Mouse (Mus musculus) adrenal gland, postnatal 36 days (tissue): Measurements from ENCODE around the gene Lpp. TPM values are rescaled to one million over a fixed set of nuclear protein-coding genes. Genes with fewer than 3 reads are reported as not detected.

Experiments
- DNase-seq, 2 experiments: peaks; one replicate each; pipeline ENCODE4 v3.0.0; 2021; ENCODE audit warnings: mixed read lengths in 1 of 2
- total RNA-seq, 2 experiments: library from RNA; stranded (reverse); gene quantifications; 2 replicates each; pipeline ENCODE4 v1.2.3; 2021

Gene Lpp
- total RNA-seq, 2 experiments from 2014 or later = 70.3 to 80.3 TPM

DNA sequence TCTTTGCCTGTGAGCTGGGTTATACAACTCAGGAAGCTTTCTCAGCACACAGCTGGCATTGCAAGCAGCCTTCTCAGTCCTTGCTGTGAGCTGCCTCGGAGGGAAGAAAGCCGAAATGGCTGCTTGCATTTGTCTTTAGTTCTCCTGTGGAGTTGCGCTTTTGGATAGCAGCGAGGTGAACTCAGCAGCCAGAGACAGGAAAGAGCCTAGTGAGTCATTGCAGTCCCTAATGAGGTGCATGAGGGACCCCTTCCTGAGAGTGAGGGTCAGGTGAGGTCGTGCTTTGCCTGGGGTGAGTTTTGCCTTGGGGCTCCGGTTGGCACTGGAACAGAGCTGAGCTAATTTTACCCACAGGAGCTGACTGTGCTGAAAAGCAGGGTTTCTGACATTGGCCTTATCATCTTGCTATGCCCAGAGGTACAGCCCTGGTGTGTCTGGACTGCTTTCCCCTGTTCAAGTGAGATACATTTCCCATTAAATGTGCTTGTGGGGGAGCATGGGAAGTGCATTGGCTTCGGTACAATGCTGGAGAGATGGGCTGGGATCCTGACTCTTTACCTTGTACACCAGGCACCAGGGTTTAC is 41.3 kb downstream of the Lpp start:
- DNase-seq = peak; percentile 44 to 56

DNA sequence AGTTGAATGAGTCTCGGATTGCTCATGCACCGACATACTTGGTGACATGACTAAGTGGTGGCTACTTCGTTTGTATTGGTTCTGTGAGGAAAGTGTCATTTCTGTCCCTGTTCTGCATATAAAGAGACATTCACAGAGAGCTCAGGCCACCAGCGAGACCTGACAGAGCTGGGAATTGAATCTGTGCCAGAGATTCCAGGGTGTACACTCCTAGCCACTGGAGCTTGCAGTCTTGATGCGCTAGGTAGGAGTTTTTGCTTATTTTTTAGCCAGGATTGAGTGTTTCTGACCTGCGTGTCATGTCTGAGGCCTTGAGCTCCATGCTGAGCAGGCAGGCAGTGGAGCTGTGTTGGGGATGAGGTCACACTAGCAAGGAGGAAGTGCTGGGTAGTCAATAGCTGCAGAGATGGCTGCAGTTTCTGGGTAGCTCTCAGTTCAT is 41.8 kb downstream of the Lpp start:
- peak; percentile 49 for DNase-seq

DNA sequence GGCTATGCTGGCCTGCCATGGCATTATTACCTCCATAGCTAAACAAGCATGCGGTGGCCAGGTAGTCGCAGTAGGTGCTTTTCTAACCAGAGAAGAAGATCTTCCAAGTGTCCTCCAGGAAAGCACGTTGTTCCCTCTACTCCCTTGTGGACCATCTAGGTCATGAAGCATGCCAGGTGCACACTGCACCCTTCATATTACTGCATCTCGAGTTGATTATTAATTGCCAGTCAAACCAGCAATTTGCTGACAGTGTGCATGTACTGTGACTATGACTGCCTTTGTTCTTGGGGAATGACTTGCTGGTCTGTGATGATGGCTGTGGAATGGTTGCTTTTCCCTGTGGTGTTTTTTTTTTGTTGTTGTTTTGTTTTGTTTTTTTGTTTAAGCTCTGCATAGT is 45.1 kb downstream of the Lpp start:
- DNase-seq = no peak

DNA sequence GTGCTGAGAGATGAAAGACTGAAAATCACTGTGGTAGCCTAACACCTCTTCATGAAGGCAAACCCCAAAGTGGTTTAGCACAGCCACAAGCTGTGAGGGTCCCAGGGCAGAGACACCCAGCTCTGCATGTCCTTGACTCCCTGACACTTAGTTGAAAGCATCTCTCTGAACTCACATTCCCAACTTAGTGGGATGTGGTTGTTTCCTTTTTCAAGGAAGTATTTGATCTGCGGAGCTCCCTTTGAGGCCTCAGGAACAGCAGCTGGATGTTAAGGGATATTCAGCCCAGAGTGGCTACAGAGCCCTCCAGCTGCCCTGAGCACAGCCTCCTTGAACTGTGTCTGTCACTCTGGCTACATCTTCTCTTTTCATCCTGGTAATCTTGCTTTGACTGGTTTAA is 48.0 kb downstream of the Lpp start:
- DNase-seq = no peak

DNA sequence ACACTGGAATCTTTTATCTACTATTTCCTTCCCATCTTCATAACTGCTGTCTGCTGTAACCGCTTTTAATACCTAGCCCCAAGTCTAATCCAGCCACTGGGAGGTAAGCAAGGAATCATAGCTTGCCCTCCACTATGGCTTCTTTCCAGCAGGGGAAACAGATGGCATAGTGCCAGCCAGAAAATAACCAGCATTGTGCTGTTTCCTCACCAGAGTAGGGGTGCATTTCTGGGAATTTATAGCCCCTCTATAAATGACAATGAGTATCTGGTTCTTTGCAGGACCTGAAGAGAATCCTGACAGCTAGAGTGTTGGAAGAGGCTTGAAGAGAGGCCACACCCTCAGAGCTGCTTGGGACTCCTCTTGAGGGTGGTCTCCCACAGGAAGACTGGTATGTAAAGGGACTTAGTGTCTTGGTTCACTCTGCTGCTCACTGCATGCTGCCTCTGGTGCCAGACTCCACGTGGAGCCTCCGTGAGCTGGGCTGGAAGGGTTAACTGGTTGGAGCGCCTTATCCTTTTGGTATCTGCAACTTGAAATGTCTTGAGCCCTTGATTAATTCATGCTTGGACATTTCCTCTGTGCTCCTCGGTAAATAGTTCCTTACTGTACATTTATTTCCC is 49.3 kb downstream of the Lpp start:
- DNase-seq = no peak

DNA sequence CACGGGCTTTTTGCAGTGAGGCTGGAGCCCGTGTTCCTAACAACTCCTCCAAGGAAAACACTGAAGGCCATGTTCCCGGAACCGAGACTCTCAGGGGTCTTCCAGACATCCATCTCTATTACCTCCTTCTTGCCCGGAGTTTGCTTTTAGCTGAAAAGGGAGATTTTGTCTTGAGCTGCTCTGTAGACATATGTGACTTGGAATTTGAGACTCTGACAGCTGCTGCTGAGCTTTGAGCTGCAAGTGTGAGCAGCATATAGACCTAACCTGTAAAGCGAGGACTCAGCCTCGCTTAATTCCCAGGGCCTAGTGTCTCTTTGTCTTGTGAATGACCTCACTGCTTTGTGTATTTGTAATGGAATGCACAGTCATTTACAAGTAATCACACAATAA is 49.8 kb downstream of the Lpp start:
- DNase-seq = no peak

DNA sequence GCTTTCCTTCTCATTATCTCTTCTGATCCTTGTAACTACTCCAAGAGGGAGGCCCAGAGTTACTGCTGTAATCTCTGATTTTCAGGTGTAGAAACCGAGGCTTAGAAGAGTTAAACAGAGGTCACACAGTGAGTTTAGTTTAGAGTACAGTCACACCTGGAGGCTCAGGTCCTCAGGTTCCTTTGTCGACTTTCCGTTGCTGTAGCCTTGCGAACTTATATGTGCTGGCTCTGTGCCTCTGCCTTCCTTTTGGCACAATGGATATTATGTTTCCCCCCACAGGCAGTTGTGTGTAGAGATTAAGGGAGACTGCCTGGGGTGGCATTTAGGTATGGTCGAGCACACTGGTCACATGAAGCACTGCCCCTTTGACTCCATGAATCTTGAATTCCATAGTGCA is 50.2 kb downstream of the Lpp start:
- no peak for DNase-seq

DNA sequence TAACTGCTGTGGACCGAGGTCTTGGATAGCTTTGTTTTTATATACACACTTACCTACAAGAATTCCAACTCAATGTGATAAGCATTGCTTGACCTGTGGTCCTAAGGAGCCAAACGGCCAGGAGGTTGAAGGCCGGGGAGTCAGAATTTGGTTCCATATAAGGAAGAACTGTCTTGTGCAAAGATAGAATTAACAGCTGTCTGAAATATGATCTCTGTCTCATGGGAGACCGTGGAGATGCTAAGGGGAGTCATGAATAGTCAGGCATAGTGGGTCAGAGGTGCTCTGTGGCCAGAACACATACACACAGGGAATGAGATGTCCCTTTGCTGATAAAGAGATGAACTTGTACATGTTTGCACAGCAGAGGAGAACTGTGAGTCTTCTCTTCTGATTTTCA is 51.5 kb downstream of the Lpp start:
- DNase-seq = no peak

DNA sequence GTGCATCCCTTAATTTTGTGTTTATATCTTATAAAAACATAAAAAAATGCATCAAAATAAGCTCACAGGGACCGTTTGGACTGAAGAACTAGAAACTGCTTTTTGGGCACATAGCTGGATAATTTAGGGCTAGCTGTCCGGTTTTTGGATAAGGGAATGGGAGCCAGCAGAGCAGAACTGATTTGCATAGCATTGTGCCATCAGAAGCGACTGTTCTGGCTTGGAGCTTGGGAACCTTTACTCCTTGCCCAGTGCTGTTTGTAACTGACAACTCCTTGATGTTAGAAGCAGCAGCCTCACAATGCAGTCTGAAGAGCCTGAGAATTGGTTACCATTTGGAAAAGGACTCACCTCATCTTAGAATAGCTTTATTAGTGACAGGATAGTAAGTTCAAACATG is 52.2 kb downstream of the Lpp start:
- DNase-seq = no peak

DNA sequence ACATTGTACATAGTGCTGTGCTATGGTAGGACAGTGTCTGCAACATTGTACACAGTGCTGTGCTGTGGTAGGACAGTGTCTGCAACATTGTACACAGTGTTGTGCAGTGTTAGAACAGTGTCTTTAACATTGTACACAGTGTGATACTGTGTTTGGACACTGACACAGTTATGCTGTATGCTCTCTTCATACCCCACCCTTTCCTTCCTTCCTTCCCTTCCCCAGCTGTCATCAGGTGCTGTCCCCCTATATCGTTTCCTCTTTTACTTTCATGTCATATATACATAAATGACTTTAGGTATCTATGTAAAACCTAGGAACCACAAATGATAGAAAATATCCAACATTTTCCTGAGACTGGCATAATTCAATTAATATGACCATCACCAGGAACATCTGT is 53.1 kb downstream of the Lpp start:
- no peak for DNase-seq

DNA sequence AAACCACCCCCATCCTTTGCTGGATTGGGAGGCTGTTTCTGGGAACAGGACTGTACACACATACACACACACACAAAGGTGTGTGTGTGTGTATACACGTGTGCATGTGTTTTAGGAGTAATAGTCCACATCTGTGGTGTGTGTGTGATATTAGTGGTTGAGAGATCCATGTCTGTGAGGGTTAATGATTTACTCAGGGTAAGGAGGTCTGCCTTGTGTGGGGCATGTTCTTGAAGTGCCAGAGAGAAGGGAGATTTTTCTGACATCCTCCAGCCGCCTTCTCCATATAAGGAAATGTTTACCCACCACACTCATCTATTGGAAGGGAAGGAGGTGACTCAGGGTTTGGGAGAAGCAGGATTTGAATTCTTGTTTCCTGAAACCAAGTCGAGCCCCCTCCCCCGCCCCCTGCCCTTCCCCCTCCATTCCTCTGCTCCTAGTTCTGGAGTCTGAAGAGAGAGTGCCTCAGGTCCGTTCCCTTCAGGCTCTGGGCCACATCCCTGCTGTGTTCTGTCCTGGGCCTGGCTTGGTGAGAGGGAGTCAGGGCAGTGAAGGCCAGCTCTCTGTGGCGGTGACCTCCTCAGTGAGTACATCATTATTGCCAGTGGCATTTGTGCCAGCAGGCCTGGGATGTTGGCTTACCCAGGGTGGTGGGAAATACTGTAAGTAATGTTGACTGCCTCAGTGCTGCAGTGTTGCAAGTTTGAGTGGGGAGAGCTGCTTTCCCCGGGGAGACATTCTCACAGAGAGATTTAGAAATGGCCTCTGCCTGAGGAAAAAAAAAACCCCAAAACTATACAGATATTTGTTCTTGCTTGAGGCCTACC is 54.6 kb downstream of the Lpp start:
- DNase-seq = no peak

DNA sequence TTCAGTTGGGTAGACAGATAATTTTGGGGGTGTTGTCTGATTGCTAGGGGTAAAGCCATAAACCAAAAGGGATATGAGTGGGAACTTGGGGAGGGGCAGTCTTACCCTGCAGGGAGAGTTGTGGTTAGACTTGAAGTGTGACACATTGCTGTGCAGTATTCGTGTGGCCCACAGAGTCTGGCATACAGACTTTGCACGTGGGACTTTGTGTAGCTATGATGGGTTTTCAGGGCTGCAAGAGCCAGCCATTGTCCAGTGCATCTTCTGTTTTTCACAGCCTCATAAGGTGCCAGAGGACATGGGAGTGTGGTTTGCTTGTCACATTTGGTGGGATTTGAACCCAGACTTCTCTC is 55.2 kb downstream of the Lpp start:
- DNase-seq = no peak

DNA sequence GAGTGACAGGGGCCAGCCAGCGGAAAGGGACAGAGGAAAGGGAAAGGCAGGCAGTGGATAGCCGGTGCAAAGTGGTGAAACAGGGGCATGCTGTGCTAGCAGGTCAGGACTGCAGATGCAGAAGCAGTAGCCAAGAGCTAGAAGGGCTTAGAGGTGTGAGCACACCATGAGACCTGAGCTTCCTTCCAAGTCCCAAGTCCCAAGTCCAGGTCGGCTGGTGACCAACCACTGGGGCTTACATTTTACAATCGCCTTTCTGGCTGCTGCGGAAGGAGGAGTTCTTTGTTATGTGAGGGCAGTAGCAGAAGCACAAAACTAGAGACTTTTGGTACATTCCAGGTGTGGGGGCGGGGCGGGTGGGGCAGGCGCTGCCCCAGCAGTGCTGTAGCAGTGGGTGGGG is 56.5 kb downstream of the Lpp start:
- peak in 1 of 2 experiments; percentile 35 for DNase-seq

DNA sequence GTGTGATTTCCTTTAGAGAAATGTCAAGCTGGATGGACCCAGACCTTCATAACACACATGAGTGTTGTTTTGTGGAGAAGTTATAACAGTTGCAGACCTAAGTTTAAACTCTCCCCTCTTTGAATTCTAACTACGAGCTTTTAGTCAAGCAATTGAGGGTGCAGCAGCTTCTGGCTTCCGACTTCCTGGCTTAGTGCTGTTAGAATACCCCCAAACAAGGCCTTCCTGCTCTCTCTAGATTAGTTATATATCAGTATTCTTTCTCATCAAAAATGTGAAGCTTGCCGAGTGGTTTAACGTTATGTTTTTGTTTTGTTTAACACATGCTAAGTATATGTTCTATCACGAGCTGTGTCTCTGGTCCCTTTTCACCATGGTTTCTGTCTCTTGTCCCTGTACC is 56.9 kb downstream of the Lpp start:
- DNase-seq = no peak

DNA sequence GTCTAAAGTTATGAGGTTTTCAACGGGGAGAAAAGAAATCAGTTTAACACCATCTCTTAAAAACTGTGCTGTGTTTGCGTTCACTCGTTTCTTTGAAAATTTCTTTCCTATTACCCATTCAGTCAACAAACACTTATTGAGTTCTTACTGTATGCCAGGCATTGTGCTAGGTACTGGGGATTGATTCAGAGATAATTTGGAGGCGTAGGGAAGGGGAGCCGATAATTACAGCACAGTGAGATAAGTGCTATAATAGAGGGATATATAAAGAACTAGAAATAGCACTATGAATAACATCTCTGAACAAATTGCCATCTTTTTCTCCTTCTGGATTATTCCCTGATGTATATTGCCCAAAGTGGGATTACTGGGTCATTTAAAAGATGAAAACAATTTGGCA is 57.8 kb downstream of the Lpp start:
- no peak for DNase-seq

DNA sequence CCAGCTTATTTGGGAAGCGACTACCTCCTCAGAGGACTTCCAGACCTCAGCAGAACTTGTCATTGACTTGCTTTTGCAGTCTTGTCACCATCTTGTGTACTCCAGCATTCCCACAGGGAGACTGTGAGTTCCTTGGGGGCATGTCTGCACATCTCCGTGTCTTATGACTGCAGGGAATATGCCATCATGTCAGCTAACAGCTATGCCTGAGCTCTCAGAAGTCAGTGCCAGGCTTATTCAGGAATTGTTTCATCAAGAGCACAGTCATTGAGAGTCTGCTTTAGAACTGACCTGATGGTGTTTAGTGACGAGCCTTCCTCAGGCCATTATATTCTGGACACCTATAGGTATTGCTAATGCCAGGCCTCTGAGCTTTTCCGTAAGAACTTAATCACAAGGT is 60.2 kb downstream of the Lpp start:
- DNase-seq = no peak

DNA sequence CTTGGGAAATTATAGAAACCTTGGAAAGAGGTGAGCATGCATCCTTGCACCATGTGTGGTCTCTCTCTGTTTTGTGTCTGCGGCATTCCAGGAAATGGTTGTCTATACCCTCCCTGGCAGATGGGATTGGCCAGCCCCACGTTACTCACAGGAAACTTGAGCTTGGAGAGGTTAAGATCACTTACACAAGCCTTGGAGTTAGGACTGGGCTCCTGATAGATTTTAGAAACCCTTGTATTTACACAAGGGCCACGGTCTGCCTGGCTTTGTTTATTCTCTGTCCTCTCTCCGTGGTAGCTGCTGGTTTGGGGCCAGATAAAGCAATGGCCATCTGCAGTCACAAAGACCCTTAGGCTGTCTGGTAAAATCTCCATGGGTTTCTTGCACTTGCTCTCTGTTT is 61.2 kb downstream of the Lpp start:
- DNase-seq = no peak

DNA sequence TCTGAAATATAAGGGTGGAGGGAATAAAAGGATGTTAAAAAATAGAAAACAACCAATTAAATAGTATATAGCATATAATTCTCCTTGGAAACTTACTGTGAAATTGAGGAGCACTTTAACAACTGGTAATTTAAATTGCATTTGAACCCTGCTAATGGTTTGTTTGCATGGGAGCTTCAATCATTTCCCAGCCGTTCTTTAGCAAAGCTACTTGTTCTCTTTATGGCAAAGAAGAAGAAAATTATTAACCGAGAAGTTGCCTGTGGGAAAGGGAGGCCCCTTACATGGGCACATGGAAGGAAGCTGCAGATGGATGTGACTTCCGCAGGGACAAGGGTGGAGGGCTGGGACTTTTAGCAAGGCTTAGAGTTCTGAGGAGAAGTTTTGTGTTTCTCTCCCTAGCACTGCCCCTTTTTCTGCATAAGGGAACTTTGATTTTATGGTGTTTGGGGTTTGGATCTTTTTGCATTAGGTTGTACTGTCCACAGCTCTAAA is 62.1 kb downstream of the Lpp start:
- DNase-seq = no peak

DNA sequence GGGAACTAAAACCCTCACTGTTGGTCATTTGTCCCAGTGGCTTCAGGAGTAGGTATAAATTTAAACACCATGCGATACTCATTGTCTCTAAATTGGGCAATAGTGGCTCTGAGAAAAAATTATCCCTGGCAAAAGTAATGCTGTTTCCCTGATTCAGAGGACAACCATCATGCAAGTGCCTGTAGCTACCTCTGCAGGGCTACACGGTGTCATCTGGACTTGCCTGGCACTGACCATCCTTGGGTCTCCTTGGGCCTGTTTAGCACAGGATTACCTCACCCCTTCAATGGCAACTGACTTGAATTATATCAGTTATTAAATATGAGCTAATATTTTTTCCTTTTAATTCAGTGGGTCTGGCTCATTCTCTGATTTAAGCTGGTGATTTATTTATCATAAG is 70.5 kb downstream of the Lpp start:
- DNase-seq = peak; percentile 35 to 55

DNA sequence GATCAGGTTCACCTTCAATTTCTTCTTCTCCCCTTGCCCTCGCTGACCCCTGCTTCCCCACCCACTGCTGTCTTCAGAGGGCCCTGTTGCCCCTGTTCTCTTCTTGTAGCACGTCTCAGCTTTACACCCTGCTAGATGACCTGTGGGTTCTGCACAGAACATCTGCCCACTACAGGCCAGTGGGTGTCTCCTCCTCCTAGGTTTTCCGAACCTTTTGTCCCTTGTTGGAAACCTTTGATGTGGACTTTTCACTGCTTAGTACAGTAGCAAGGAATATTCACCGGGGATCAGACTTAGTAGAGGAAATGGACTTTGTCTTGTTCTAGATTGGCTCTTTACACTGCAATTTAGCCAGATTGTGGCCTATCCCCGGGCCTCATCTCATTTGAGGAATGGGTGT is 71.1 kb downstream of the Lpp start:
- DNase-seq = no peak

DNA sequence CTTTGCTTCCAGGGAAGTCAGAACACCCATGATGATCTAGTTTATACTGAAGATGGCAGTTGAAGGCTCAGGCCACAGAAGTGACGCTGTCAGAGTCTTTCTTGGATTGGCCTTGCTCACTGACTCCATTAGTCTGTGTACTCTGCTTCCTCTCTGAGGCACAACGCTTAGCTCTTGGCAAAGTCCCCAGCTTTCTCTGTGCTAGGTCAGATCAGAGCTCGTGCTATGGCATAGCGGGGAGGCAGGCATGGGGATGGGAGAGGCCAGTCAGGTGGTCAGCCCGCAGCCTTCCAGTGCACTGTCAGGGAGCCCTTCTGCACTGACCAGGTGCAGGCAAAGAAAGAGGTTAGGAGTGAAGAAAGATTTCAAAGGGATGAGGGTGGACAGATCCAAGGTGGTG is 72.3 kb downstream of the Lpp start:
- peak; percentile 47 to 57 for DNase-seq

DNA sequence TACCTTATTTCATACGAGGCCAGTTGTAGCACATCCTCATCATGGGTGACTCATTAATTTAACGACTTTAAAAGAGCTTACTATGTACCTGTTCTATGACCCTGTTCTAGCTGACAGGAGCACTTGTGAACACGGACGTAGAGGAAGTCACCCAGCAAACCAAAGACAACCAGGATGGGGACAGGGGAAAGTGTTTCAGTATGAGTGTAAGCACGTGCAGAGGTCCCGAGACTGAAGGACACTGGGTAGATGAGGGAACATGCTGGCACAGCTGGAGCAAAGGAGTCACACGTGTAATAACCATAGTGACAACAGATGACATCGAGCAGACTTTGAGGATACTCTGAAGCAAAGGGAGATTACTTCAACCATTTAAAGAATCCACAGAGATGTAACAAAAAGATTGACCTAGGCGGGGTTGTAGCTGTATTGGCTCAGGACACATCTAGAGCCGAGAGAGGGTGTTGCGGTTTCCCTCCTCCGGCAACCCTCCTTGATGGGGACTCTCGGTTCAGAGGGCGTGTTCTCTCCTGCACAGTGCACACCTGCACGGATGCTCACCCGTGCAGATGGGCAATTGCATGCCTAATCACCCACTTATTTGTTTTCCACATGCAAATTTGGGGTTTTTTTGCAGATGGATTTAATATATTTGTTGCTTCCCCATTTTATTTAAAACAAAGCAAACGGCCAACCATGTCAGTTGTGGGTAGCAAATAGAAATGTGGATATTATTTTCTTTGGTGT is 74.4 kb downstream of the Lpp start:
- DNase-seq = no peak

DNA sequence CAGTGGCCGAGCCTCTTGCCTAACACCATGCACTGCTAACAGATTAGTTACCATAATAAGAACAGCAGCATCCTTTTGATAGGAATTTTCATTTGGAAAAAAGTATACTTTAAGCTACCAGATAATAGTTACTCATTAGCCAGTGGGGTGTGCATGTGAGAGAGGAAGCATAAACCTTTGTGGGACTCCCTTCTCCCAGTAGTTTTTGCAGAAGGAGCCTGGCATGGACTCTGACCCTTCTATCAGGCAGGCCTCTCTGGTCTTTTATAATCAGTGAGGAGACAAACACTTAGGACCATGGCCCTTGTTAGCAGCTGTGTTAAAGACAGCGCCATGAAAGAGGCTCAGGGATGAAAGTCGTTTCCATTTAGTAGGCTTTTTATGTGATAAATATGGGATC is 76.0 kb downstream of the Lpp start:
- DNase-seq = no peak
